Comparison of ENCODE assay signal across 11 mouse cellular contexts in the genomic region with DNA sequence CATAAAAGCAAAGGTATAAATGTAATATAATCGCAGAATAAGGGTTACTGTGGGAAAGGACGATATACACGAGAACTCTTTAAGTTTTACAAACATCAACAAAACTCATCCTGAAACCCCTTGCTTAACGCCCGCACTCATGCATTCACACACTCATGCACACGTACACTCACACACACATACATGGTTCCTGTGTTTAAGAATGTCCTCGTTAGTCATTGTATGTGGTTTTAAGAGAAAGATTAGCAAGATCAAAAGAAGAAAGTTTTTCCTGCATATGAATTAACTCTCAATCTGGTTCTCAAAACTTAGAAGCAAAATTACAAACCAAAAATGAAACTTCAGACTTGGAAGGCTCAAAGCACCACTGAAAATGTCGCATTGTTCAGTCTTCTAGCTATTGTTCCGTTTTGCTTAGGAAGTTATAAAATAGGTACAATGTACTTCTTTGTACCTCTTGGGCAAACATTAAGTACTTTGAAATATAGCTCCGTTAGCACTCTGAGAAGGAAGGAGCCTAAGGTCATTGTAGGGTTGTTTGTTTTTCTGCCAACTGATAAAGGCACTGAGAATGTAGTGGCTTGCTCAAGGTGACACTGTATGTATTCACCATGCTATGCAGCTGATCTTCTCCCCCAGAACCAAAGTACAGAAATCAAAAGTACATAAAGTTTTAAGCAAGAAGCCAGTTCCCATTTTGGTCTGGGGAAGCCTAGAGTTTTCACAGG.
DNase-seq lines count a peak whose midpoint lies in the region; ATAC-seq lines count a peak whose summit lies in the region.
"Had no signal": no experiment of that assay in that cellular context is flagged by ENCODE, and none has a peak within 500 bp of the region (broad histone marks: within the 10 kb centered on the region; RNA-seq: fewer than 3 reads in every experiment).

No protein-coding gene starts in this region.

- H3K4me3 ChIP-seq in heart, embryonic 16.5 days (ENCODE audit: low read length), result no peak overlapping the region
- H3K4me3 ChIP-seq: limb, embryonic 15.5 days had no signal

- DNase-seq in heart, postnatal 14 days, result no peak
- peak; percentile 65 for DNase-seq in CD4-positive helper T cell, adult 2 months (ENCODE audit: low read depth, low spot score)
- DNase-seq in ovary, postnatal 36 days (ENCODE audit: low spot score), result no peak
- DNase-seq: kidney, adult 8-10 months; lung, postnatal 14 days; right cerebral cortex, adult 18-20 months had no signal

- ATAC-seq in heart, embryonic 16.5 days (replicated peaks; ENCODE audit: extremely low read depth, insufficient read depth, low FRiP score), result no peak
- peak; percentile 74 for ATAC-seq in CD4-positive, CD25-positive, alpha-beta regulatory T cell, adult 4 months
- 0 out of 2 replicates have a peak, but pooled peaks have one; percentile 14 for ATAC-seq in megakaryocyte-erythroid progenitor cell, adult 5-6 weeks (replicated peaks; ENCODE audit: low FRiP score, low TSS enrichment, poor library complexity, severe bottlenecking)
- no peak for ATAC-seq in cerebellum, adult (ENCODE audit: insufficient number of reproducible peaks, low FRiP score, low TSS enrichment)

- H3K4me1 ChIP-seq in heart, embryonic 16.5 days (ENCODE audit: control insufficient read depth, insufficient read depth, low read length), result peaks cover 23% of the 10 kb centered on the region

- H3K36me3 ChIP-seq in heart, embryonic 16.5 days (ENCODE audit: control insufficient read depth, insufficient read depth), result no peaks in the 10 kb centered on the region
- H3K36me3 ChIP-seq: limb, embryonic 15.5 days had no signal

- peak overlapping the region; percentile 75 for H3K27ac ChIP-seq in heart, embryonic 16.5 days (ENCODE audit: low read length)
- H3K27ac ChIP-seq: limb, embryonic 15.5 days had no signal

- WGBS in heart, embryonic 16.5 days, result 71% methylated on average over 10 of the region's 10 CpGs

- no peak overlapping the region for H3K9ac ChIP-seq in heart, embryonic 16.5 days (ENCODE audit: low read length)
- H3K9ac ChIP-seq: limb, embryonic 15.5 days had no signal

- intact Hi-C loops in heart, postnatal 14 days (cut with DNase I), result no loop called here

- H3K4me2 ChIP-seq in heart, embryonic 16.5 days (ENCODE audit: low read depth, low read length), result no peak overlapping the region
- H3K4me2 ChIP-seq: limb, embryonic 15.5 days had no signal

- no peaks in the 10 kb centered on the region for H3K9me3 ChIP-seq in heart, embryonic 16.5 days (replicated peaks; ENCODE audit: control insufficient read depth, low read length)
- H3K9me3 ChIP-seq: limb, embryonic 15.5 days had no signal

- H3K27me3 ChIP-seq in heart, embryonic 16.5 days (ENCODE audit: control insufficient read depth, insufficient read depth, low read length), result no peaks in the 10 kb centered on the region
- H3K27me3 ChIP-seq: limb, embryonic 15.5 days had no signal

Comparison
In these comparisons a context has a peak if more than half of its experiments do, and no peak if none do; other contexts are left out.
1. ATAC-seq: peak in CD4-positive, CD25-positive, alpha-beta regulatory T cell, adult 4 months (single experiment) and megakaryocyte-erythroid progenitor cell, adult 5-6 weeks (single experiment); none in heart, embryonic 16.5 days (single experiment) and cerebellum, adult (single experiment).